Mouse (Mus musculus) CD4-positive, CD25-positive, alpha-beta regulatory T cell, adult 4 months (primary cell): ENCODE results near the gene Sfi1. TPM values are rescaled to one million over a fixed set of nuclear protein-coding genes. Genes with fewer than 3 reads are reported as not detected.
"Not testable (repeated sequence)": the region's sequence is repeated elsewhere in the genome, so short reads cannot be mapped to it uniquely, and the experiment has no call there.

Experiments used
- ATAC-seq: one replicate; pipeline ENCODE4 v1.8.0; 2017
- polyA plus RNA-seq, 2 experiments: library from polyadenylated mRNA; unstranded; fragments of 100-300 nt; shearing (Covaris generic); gene quantifications; one replicate each; pipeline ENCODE4 v1.2.1; 2017

Gene Sfi1
- polyA plus RNA-seq, 2 experiments from 2014 or later = 31.5 to 46.1 TPM

DNA sequence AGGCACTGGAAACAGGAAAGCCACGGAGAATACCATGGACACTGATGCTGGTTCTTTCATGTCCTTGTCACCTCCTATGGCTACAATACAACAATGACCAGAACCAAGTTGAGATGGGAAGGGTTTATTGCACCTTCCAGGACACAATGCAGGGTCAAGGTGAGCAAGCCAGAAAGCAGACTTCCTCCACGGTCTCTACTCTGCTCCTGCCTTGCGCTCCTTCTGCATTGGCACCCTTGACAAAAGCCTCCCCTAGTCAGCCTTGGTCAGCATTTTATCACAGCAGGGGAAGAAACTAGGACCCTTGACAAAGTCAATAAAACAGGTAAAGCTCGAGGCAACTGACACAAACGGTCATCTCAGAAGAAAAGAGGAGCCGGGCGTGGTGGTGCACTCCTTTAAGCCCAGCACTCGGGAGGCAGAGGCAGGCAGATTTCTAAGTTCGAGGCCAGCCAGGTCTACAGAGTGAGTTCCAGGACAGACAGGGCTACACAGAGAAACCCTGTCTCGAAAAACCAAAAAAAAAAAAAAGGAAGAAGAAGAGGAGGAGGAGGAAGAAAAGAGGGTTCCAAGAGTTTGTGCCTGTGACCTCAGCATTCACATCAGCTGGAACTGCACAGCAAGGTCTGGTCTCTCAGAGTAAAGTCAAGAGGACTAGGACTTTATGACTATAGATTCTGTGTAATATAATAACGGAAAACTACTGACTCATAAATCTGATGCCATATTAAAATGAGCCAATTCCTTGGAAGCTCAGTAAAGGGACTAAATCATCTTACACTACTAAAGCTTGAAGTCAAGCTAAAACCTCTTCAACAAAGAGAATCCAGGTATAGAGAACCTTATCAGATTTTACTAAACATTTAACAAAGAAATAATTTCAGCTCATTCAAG lies 19.6 kb downstream of the Sfi1 start:
- ATAC-seq = not testable (repeated sequence)

DNA sequence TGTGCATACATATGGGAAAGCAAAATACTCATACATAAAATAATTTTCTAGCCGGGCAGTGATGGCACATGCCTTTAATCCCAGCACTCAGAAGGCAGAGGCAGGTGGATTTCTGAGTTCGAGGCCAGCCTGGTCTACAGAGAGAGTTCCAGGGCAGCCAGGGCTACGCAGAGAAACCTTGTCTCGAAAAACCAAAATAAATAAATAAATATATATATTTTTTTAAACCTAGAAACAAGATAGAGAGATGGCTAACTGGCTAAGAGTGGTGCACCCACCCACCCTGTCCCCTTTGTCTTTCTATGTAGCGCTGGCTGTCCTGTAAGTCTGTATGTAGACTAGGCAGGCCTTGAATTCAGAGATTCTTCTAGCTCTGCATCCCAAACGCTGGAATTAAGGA lies 20.7 kb downstream of the Sfi1 start:
- ATAC-seq = not testable (repeated sequence)

DNA sequence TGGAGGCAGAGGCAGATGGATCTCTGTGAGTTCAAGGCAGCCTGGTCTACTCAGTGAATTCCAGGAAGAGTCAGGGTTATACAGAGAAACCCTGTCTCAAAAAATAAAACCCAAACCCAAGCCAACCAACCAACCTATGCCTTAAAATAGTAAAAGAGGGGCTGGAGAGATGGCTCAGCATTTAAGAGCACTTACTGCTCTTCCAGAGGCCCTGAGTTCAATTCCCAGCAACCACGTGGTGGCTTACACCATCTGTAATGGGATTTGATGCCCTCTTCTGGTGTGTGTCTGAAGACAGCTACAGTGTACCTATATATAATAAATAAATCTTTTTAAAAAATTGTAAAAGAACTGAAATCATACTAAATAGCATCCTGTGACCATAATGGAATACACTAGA lies 21.3 kb downstream of the Sfi1 start:
- ATAC-seq = not testable (repeated sequence)

DNA sequence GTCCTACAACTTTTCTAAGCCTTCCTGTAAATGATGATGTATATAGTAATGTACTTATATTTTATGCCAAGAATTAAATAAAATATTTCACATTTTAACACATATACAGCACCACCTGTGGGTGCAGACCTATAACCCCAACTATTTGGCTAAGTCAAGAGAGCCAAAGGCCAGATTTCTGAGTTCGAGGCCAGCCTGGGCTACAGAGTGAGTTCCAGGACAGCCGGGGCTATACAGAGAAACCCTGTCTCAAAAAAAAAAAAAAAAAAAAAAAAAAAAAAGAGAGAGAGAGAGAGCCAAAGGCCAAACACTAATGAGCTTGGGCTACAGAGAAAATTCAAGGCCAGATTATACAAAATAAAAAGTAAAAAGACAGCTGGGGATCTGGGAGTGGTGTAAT lies 24.2 kb downstream of the Sfi1 start:
- ATAC-seq = not testable (repeated sequence)

DNA sequence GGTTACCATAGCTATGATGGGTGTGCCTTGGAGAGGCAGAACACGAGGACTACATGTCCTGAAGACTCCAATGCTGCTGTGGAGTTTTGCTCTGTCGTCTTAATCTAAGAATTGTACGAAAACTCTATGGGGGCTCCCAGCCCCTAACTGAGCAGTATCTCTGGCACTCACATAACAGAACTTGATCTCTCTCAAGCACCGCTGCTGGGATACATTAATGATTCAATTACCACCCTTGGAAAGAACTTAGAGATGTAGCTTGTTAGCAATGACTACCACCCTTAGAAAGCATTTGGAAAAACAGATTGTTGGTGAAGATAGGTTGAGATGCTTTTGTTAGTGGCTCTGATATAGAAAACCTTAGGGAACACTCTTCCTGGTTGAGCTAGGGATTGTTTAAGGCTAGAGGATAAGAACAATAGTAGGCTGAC lies 25.7 kb downstream of the Sfi1 start:
- ATAC-seq = peak; percentile 0

DNA sequence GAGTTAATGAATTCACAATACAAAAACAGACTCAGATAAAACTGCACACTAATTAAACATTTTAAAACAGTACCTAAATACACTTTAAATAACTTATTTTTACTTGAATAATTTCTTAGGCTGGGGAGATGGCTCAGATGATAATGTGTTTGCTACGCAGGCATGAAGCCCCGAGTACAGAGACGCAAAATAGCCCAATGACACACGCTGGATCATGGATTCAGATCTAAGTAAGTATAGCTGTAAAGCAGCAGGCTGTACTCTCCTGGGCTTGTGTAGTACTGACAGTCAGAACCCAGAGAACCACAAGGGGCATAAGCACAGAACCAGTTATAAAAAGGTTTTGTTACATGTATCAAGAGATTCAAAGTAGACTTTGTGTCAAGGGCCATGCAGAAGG lies 26.1 kb downstream of the Sfi1 start:
- ATAC-seq = peak; percentile 8

DNA sequence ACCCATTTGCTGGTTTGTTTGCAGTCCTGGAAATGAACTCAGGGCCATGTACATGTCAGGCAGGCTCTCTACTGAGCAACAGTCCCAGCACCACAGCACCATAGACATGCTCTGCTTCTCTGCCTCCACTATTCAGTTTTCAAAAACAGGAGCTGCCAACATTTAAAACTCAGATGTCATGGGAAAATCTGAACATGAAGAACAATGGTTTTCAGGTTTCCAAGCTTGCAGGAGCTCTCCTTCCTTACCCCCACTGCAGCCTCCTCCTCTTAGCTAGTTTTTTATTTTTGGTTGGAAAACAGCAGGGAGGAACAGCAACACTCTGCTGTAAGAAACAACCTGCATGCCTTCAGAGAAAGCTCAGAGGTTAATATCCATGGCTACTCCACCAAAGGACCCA lies 26.9 kb downstream of the Sfi1 start:
- not testable (repeated sequence) for ATAC-seq

DNA sequence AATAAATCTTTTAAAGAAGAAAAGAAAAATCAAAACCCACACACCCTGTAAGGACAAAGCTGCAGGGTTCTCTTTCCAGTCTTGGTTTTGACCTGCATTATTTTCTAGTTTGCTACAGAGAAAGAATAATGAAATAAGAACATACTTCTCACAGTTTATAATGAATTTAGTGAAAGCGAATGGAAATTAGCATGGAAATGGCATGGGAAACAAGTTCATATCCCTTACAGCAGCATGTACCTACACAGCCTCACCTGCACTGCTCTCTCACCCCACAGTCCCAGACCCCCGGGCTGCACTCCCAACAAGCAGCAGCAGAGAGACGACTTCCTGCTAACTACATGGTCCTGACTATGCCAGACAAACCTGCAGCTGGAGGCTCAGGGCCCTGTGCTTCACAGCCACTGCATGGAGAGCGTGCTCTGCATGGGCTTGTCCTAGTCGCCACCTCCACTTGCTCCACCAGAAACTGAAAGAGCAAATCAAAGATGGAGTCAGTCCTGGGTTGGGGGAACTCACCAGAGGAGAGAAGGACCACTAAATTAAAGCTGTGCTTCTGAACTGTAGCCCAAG lies 28.0 kb downstream of the Sfi1 start:
- peak; percentile 21 for ATAC-seq

DNA sequence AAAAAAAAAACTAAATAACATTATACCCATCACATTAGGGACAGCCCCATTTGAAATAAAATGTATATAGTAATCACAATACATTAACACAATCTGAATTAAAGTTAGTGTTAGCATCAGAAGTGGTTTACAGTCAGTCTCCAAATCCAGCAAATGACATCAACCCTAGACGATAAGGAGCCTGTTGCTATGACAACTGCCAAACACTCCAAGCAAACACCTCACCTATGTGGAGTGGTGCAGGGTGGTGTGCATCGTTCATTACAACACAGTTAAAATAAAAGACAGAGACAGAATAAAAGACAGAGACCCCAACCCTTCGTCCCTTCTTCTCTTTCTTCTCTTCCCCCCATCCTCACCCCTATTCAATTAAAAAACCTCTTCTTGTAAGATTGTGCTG lies 29.6 kb downstream of the Sfi1 start:
- ATAC-seq = peak; percentile 53

DNA sequence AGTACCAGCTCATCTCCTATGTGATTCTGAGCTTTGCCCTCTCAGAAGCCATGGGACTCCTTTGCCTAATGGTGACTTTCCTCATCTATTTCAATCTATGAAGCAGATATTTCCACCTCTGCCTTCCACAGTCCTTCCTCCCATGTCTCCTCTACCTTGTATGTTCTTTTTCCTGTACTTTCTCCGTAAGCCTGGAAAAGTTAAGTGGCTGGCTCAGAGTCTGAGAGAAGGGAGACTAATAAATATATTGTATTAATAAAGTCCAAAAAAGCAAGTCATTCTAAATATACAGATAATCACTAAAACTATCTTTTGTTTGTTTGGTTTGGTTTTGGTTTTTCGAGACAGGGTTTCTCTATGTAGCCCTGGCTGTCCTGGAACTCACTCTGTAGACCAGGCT lies 30.1 kb downstream of the Sfi1 start:
- ATAC-seq = not testable (repeated sequence)

DNA sequence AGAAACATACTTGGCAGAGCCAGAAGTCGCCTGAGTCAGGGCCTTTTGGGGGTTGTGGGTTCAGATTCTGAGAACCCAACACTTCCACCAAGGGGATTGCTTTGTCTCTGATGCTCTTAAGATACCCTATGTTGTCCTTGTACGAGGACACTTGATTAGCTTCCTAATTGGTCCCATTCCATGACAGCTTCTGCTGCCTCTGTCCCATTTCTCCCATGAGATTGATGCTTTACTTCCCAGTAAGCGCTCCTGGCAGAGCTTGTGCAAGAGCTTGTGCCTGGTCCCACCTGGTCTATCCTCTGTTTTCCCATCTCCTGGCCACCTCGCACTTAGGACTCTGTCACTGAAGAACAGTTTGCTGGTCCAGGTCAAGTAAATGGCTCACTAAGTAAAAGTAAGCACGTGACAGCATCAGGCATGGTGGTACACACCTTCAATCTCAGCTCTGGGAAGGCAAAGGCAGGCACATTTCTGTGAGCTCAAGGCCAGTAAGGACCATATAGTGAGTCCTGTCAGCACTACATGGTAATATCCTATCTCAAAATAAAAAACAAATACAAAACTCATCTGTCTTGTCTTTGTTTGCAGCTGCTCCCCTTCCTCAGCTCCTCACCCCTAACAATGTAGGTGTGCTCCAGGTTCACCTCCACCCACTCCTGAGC lies 30.9 kb downstream of the Sfi1 start:
- ATAC-seq = peak; percentile 5

DNA sequence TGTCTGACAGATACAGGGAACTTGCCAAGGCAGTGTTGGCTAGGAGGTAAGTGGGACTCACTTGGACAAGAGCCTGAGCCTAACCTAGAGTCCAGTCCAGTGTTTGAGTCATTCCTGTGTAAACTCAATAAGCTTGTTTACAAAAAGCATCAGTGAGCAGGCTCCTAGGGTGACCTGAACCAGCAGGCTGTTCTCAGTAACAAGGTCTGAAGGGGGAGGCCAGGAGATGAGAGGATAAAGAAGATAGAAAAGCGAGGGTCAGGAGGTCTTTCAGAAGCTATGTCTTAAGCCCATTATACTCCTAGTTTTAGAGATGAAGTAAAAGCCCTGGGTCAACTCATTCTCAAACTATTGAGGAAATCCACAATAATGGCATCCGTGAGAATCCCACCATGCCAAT lies 31.9 kb downstream of the Sfi1 start:
- ATAC-seq = not testable (repeated sequence)

DNA sequence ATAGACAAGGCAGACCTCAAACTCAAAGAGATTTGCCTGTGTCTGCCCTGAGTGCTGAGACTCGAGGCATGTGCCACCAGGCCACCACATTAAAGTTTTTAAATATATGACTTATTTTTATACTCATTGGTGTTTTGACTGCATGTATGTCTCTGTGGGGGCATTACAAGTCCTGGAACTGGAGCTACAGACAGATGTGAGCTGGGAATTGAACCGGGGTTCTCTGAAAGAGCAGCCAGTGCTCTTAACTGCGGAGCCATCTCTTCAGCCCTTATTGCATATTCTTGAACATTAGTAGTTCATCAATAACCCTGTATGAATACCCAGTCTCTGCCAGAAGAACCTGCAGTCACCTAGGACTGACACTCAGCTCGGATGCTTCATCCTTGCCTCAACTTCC lies 34.5 kb downstream of the Sfi1 start:
- not testable (repeated sequence) for ATAC-seq

DNA sequence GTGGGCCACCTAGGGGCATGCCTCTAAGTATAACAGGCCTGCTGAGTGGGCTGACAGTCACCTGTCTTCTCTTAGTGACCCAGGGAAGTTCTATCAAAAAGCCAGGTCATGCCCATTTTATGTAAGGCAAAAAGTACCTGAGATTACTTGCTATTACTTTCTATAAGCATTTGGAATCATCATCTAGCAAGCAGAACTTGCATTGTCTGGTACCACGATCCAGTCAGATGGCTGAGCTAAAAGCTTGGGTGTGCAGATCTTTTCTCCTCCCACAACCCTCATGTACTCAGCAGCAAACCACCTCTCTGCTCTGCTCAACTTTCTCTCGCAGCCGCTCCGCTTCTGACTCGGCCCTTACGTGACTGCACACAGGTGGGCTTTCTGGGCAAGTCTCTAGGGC lies 35.3 kb downstream of the Sfi1 start:
- not testable (repeated sequence) for ATAC-seq

DNA sequence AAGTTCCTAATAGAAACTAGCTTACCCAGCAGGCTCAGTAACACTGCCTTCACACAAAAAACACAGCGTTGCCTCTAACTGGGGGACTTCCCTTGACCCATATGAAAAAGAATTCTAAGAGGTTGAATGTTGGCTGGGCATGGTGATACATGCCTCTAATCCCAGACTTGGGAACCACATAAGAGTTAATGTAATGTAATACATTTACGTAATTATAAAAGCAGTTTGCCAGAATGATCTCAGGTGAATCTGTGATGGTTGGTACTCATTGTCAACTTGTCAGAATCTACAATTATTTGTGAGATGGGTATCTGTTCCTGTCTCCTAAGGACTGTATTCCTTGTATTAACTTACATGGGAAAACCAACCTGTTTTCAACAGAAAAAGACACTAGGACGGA lies 36.3 kb downstream of the Sfi1 start:
- ATAC-seq = not testable (repeated sequence)

DNA sequence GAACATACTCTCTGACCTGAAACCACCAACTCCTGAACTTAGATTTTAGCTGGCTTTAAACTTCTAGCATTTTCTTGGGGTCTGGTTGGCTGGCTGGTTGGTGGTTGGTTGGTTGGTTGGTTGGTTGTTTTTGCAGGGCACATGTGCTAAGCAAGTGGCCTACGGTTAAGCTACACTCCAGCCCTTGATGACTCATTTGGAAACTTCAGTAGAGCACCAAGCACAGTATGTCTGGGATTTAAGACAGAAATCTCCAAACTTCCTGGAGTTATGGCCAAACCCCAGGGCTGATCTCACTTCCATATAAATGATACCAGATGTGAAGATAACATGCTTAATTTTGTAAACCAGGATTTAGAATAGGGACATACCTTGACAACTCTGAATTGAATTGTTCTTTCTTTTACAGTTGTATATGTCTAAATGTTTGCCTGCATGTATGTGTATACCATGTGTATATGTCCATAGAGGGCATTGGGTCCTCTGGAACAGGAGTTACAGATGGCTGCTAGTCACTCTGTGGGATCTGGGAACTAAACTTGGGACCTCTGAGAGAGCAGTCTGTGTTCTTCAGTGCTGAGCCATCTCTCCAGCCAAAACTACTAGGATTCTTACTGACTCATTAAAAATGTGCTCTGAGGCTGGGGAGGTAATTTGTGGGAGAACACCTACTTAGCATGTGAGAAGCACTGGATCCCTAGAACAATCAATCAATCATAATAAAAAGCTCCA lies 39.4 kb downstream of the Sfi1 start:
- ATAC-seq = peak; percentile 48

DNA sequence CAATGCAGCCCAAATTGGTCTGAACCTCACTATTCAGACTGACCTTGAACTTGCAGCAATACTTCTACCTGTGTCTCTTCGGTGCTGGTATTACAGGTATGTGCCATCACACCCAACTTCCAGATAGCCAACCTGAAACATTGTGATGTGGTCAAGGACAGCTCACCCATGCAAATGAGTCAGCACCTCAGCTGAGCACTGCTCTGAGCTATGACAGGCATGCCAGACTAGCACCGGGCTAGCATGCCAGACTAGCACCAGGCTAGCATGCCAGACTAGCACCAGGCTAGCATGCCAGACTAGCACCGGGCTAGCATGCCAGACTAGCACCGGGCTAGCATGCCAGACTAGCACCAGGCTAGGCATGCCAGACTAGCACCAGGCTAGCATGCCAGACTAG lies 41.9 kb downstream of the Sfi1 start:
- ATAC-seq = peak; percentile 8

DNA sequence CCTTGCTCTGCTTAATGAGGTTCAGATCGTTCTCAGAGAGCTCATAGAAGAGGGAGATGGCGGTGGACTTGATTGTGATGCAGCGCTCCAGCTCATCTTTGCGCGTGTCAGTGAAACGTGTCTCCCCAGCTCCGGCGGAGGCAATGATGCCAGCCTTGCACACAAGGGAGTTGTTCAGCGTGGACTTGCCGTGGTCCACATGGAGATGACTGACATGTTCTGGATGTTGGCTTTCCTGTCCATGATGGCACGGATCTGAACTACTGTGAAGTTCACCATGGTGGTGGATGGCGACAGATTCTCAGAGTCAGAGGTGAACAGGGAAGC lies 42.6 kb downstream of the Sfi1 start:
- not testable (repeated sequence) for ATAC-seq

DNA sequence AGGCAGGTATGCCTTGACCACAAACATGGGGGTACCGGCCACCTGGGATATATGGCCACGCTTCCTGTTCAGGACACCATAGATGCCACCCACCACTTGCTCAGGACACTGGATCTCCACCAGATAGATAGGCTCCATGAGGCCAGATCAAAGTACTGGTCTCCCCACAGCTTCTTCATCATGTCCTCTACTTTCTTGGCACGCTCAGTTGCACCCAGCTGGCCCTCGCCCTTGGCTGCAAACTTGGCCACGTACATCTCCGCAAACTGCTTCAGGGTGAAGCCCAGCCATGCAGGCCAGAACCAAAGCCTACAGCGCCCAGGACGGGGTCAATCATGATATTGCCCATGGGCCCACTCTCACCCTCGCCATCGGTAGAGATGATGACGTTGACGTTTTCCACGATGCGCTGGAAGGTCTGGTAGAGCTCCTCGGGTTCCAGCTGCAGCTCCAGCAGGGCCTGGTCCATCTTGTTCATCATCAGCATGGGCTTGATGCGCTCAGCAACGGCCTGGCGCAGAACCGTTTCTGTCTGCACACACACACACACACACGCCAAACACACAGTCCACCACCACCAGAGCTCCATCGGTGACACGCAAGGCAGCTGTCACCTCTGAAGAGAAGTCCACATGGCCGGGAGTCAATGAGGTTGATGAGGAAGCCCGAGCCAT lies 43.1 kb downstream of the Sfi1 start:
- not testable (repeated sequence) for ATAC-seq

DNA sequence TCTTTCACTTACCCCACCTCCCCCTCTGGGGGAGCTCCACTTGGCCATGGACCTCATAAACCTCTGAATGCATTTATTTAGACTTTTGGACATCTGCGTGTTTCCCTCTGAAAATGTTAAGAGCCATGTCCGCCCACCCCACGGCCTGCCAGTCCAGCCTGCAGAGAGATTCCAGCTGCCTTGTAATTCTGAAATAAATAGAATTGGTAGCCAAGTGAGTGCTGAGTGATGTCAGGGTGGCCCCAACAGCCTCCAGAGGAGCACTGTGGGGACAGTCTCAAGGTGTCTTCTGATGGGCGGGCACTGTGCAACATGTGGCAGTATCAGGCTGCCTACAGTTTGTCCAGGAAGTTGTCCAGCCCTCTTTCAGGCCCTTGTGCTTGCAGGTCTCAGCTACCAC lies 43.8 kb downstream of the Sfi1 start:
- not testable (repeated sequence) for ATAC-seq

DNA sequence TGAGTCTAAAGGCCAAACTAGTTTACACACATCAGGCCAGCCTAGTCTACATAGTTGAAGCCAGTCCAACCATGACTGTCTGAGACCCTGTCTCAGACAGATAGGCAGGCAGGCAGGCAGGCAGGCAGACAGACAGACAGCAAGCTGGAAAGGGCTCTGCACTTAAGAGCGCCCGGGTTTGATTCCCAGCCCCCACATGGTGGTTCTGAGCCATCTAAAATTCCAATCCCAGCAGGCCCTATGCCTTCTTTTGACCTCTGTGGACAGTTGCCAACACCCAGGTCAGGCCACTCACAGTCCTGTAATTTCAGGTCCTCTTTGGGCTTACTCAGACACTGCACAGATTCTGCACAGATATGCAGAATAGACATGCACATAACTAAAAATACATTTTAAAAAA lies 46.5 kb downstream of the Sfi1 start:
- ATAC-seq = not testable (repeated sequence)
